Mouse (Mus musculus): ENCODE data around the gene Rin2. TPM values are rescaled to one million over a fixed set of nuclear protein-coding genes. Genes with fewer than 3 reads are reported as not detected.

Rin2 gene
- polyA plus RNA-seq, 1 experiment, result 9.3 TPM

GRCm38 (mm10) chr2:145855831-145856230 lies 180.8 kb downstream of the Rin2 start:
- Histone ChIP-seq H3K4me3 (ENCODE audit: insufficient read depth, poor library complexity, severe bottlenecking) (no peak overlapping the region), H3K79me3 (ENCODE audit: low read depth) (no peaks in the 10 kb centered on the region), H3K27me3 (ENCODE audit: control insufficient read depth, insufficient read depth, insufficient read length) (no peaks in the 10 kb centered on the region), H3ac (ENCODE audit: control insufficient read depth, insufficient read length, low read depth) (no peak overlapping the region), H3K36me3 (ENCODE audit: control insufficient read depth, insufficient read depth) (no peaks in the 10 kb centered on the region), H3K79me2 (ENCODE audit: control insufficient read depth, insufficient read depth) (peaks cover 5% of the 10 kb centered on the region)
- TF ChIP-seq MYOG (IDR thresholded peaks at IDR 0.05; ENCODE audit: control insufficient read depth, extremely low read depth, insufficient read length), result no peak
- TF ChIP-seq MYOD1 (IDR thresholded peaks at IDR 0.05; ENCODE audit: control insufficient read depth, insufficient read length, low read depth), result no peak
- TF ChIP-seq MAX (IDR thresholded peaks at IDR 0.05), result no peak
- TF ChIP-seq FOSL1 (IDR thresholded peaks at IDR 0.05; ENCODE audit: insufficient read depth, low read length, poor library complexity, severe bottlenecking), result no peak
- no peak for TF ChIP-seq USF1 (IDR thresholded peaks at IDR 0.05; ENCODE audit: low read depth)
- TF ChIP-seq CTCF (IDR thresholded peaks at IDR 0.05; ENCODE audit: control insufficient read depth, insufficient read depth, insufficient read length), result no peak
- no peak for TF ChIP-seq CEBPB (IDR thresholded peaks at IDR 0.05; ENCODE audit: low read depth)

DNA sequence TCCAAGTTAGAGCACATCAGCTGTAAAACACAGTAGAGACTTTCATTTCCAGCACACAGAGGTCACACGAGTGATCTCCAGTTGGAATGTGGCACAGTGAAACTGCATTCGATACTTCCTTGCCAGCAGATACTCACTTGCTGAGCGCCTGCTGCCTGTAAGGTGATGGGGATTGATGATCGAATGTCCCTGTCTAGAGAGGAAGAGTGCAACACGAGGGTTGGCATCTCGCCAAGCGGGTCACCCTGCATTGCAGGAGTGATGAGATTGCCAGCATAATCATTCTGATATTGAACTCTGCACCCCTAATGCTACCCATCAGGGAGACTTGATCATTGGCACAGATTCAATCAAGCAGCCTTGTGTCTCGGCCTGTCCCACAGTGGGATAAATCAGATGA lies 182.8 kb downstream of the Rin2 start:
- H3K79me3 ChIP-seq (ENCODE audit: low read depth), result peaks cover 13% of the 10 kb centered on the region
- H3K4me3 ChIP-seq (ENCODE audit: insufficient read depth, poor library complexity, severe bottlenecking), result no peak overlapping the region
- no peaks in the 10 kb centered on the region for H3K36me3 ChIP-seq (ENCODE audit: control insufficient read depth, insufficient read depth)
- H3K79me2 ChIP-seq (ENCODE audit: control insufficient read depth, insufficient read depth), result peaks cover 25% of the 10 kb centered on the region
- no peak for TF ChIP-seq MYOD1 (IDR thresholded peaks at IDR 0.05; ENCODE audit: control insufficient read depth, insufficient read length, low read depth)
- no peak for TF ChIP-seq USF1 (IDR thresholded peaks at IDR 0.05; ENCODE audit: low read depth)
- TF ChIP-seq MYOG (IDR thresholded peaks at IDR 0.05; ENCODE audit: control insufficient read depth, extremely low read depth, insufficient read length), result no peak
- no peak for TF ChIP-seq FOSL1 (IDR thresholded peaks at IDR 0.05; ENCODE audit: insufficient read depth, low read length, poor library complexity, severe bottlenecking)
- no peak for TF ChIP-seq MAX (IDR thresholded peaks at IDR 0.05)
- no peak for TF ChIP-seq CEBPB (IDR thresholded peaks at IDR 0.05; ENCODE audit: low read depth)
- TF ChIP-seq CTCF (IDR thresholded peaks at IDR 0.05; ENCODE audit: control insufficient read depth, insufficient read depth, insufficient read length), result no peak
- no peaks in the 10 kb centered on the region for H3K27me3 ChIP-seq (ENCODE audit: control insufficient read depth, insufficient read depth, insufficient read length)
- H3ac ChIP-seq (ENCODE audit: control insufficient read depth, insufficient read length, low read depth), result no peak overlapping the region

- Histone ChIP-seq H3ac (ENCODE audit: control insufficient read depth, insufficient read length, low read depth) (no peak overlapping the region), H3K4me3 (ENCODE audit: insufficient read depth, poor library complexity, severe bottlenecking) (peak overlapping the region; percentile 55), H3K36me3 (ENCODE audit: control insufficient read depth, insufficient read depth) (peaks cover 4% of the 10 kb centered on the region), H3K27me3 (ENCODE audit: control insufficient read depth, insufficient read depth, insufficient read length) (no peaks in the 10 kb centered on the region), H3K79me2 (ENCODE audit: control insufficient read depth, insufficient read depth) (peaks cover 41% of the 10 kb centered on the region), H3K79me3 (ENCODE audit: low read depth) (peaks cover 27% of the 10 kb centered on the region)
- TF ChIP-seq MYOD1 (IDR thresholded peaks at IDR 0.05; ENCODE audit: control insufficient read depth, insufficient read length, low read depth) (peak; percentile 17), MAX (IDR thresholded peaks at IDR 0.05) (no peak), CEBPB (IDR thresholded peaks at IDR 0.05; ENCODE audit: low read depth) (peak; percentile 76), USF1 (IDR thresholded peaks at IDR 0.05; ENCODE audit: low read depth) (no peak)
Observed at GRCm38 (mm10) chr2:145859442-145859931, 184.5 kb downstream of the Rin2 start.

DNA sequence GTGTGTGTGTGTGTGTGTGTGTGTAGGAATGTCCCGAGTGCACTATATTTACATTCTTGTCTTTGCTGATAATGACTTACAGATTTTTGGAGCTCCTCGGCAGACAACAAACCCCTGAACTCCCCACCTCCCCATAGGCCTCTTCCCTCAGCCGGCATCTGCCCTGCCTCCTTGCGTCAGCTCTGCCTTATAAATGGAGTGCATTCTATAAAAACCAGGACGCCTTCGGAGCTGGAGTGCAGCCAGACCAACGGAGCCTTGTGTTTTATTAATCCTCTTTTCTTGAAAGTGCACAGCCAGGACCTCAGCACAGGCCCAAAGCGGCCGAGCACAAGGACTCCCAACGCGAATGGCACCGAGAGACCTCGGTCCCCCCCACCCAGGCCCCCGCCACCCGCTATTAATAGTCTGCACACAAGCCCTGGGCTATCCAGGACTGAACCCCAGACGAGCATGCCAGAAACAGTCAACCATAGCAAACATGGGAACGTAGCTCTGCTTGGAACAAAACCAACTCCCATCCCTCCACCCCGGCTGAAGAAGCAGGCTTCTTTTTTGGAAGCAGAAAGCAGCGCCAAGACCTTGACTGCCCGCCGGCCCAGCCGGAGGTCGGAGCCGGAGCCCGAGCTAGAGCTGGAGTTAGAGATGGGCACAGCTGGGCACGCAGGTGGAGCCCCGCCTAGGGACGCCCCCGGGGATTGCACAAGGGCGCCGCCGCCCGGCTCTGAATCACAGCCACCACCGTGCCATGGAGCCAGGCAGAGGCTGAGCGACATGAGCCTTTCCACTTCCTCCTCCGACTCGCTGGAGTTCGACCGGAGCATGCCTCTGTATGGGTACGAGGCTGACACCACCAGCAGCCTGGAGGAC lies 185.2 kb downstream of the Rin2 start:
- no peak for TF ChIP-seq MAX (IDR thresholded peaks at IDR 0.05)
- peak; percentile 60 for TF ChIP-seq CTCF (IDR thresholded peaks at IDR 0.05; ENCODE audit: control insufficient read depth, insufficient read depth, insufficient read length)
- TF ChIP-seq MYOD1 (IDR thresholded peaks at IDR 0.05; ENCODE audit: control insufficient read depth, insufficient read length, low read depth), result peak; percentile 72
- TF ChIP-seq CEBPB (IDR thresholded peaks at IDR 0.05; ENCODE audit: low read depth), result peak; percentile 87
- TF ChIP-seq USF1 (IDR thresholded peaks at IDR 0.05; ENCODE audit: low read depth), result no peak
- H3K4me3 ChIP-seq (ENCODE audit: insufficient read depth, poor library complexity, severe bottlenecking), result peak overlapping the region; percentile 55
- peaks cover 31% of the 10 kb centered on the region for H3K79me3 ChIP-seq (ENCODE audit: low read depth)

GRCm38 (mm10) chr2:145861193-145862123 lies 186.4 kb downstream of the Rin2 start:
- H3K27me3 ChIP-seq (ENCODE audit: control insufficient read depth, insufficient read depth, insufficient read length), result no peaks in the 10 kb centered on the region
- H3K4me3 ChIP-seq (ENCODE audit: insufficient read depth, poor library complexity, severe bottlenecking), result peak overlapping the region; percentile 55
- peaks cover 20% of the 10 kb centered on the region for H3K36me3 ChIP-seq (ENCODE audit: control insufficient read depth, insufficient read depth)
- peak overlapping the region; percentile 85 for H3ac ChIP-seq (ENCODE audit: control insufficient read depth, insufficient read length, low read depth)
- no peak for TF ChIP-seq CTCF (IDR thresholded peaks at IDR 0.05; ENCODE audit: control insufficient read depth, insufficient read depth, insufficient read length)
- no peak for TF ChIP-seq CEBPB (IDR thresholded peaks at IDR 0.05; ENCODE audit: low read depth)
- TF ChIP-seq USF1 (IDR thresholded peaks at IDR 0.05; ENCODE audit: low read depth), result no peak
- TF ChIP-seq MYOG (IDR thresholded peaks at IDR 0.05; ENCODE audit: control insufficient read depth, extremely low read depth, insufficient read length), result no peak
- TF ChIP-seq FOSL1 (IDR thresholded peaks at IDR 0.05; ENCODE audit: insufficient read depth, low read length, poor library complexity, severe bottlenecking), result no peak
- TF ChIP-seq MYOD1 (IDR thresholded peaks at IDR 0.05; ENCODE audit: control insufficient read depth, insufficient read length, low read depth), result no peak
- TF ChIP-seq MAX (IDR thresholded peaks at IDR 0.05), result no peak
- H3K79me3 ChIP-seq (ENCODE audit: low read depth), result peaks cover 43% of the 10 kb centered on the region
- peaks cover 61% of the 10 kb centered on the region for H3K79me2 ChIP-seq (ENCODE audit: control insufficient read depth, insufficient read depth)

More for the DNA sequence above, 185.2 kb downstream of the Rin2 start:
- no peaks in the 10 kb centered on the region for H3K27me3 ChIP-seq (ENCODE audit: control insufficient read depth, insufficient read depth, insufficient read length)
- H3ac ChIP-seq (ENCODE audit: control insufficient read depth, insufficient read length, low read depth), result peak overlapping the region; percentile 85
- peaks cover 10% of the 10 kb centered on the region for H3K36me3 ChIP-seq (ENCODE audit: control insufficient read depth, insufficient read depth)
- peaks cover 48% of the 10 kb centered on the region for H3K79me2 ChIP-seq (ENCODE audit: control insufficient read depth, insufficient read depth)
